Mouse (Mus musculus): Measurements from ENCODE around the gene Zfp595. TPM values are rescaled to one million over a fixed set of nuclear protein-coding genes. Genes with fewer than 3 reads are reported as not detected.
A peak's percentile ranks its signal among the peaks of the same experiment; 100 is the strongest.
"Not testable (repeated sequence)": the region's sequence is repeated elsewhere in the genome, so short reads cannot be mapped to it uniquely, and the experiment has no call there.

Gene Zfp595
- 1 to 10 TPM; 2.4 to 2.6 TPM for total RNA-seq (2021)

DNA sequence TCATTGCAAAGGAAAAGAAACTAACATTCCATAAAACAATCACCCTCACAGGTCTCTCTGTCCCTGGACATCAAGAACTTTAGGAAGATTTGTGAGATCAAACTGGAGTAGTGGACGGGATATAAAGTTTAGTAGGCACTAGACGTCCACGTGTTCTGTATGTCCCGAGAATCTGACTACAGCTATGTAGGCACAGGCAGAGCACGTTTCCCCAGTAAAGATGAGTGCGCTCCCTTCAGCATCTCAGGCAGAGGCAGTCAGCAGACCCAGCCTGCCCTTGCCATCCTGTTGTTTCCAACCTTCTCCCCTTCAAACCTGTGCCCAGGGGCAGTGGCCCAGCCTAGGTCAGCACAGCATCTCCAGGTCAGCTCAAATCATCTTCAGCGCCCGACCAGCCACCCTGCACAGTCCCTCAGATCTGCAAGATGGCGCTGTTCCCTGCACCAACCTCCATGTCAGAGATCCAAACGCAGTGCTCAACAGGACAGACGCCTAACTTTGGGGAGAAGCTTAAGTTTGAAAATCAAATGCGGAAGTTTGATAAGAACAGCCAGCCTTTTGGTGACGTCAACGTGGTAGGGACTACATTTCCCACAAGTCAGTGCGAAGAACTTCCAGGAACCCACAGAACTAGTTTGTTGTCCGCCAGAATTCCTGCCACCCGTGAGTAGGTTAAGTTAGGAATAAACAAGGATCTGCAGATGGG, at the start of gene Zfp595:
TSS of gene Zfp595 (minus strand) at position 552 of the 706 bp plus-strand sequence.
- DNase-seq: peak; percentile 83

DNA sequence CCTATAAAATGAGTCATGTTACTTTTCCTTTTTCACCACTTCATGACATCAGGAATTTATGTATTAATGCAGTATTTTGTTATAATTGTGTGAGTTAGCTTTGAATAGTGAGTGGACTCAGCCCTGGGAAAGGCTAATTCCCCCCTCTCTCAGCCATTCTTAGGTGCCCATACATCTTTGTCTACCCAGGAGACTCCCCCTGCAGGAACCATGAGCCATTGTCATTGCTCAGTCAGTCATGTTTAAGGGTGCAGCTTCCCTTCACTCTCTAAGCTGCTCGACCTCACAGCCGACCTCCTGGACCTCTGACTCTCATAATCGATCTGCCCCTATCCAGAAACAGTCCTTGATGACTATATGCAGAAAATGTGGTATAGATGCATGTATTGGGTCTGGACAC, 43.9 kb upstream of the Zfp595 start:
- not testable (repeated sequence) for DNase-seq

DNA sequence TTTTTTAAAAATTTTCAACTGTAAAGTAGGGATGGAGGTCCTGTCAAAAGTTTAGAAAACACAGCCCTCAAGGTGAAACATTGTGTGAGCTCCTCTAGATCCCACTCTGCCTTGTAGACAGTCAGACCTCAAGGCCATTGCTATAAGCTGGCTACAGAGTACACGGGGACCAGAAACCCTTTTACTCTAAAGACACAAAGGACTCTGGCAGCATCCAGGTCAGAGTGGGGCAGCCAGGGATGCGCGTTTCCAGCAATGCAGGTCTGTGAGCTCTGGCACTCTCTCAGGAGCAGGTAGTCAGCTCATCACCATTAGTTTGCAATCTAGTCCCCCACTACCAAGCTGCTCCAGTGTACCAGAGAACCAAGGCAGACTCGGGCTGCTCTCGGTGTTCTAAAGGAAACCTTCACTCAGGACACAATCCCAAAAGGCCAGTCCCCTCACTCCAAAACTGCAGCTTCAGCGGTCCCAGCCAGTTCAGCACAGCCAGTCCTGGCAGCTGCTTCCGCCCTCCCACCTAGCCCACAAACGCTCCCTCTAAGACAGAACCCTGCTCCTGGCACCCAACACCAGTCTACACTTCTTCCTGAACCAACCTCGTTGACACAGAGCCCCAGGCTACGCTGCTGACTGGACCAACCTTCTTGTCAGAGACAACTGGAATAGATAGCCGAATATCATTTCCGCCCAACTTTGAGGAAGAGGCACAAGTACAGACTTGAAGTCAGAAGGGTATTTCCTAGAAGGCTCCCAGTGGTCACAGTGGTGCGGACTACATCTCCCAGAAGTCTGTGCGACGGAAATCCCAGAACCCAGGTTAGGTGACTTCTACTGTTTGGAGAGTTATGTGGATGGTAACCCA, 42.9 kb upstream of the Zfp595 start, which contains the start of the genes Gm28041 and Zfp456:
TSS of gene Gm28041 (minus strand) at position 684 of the 862 bp plus-strand sequence.
TSS of gene Zfp456 (minus strand) at position 761 of the 862 bp plus-strand sequence.
- peak; percentile 58 for DNase-seq

DNA sequence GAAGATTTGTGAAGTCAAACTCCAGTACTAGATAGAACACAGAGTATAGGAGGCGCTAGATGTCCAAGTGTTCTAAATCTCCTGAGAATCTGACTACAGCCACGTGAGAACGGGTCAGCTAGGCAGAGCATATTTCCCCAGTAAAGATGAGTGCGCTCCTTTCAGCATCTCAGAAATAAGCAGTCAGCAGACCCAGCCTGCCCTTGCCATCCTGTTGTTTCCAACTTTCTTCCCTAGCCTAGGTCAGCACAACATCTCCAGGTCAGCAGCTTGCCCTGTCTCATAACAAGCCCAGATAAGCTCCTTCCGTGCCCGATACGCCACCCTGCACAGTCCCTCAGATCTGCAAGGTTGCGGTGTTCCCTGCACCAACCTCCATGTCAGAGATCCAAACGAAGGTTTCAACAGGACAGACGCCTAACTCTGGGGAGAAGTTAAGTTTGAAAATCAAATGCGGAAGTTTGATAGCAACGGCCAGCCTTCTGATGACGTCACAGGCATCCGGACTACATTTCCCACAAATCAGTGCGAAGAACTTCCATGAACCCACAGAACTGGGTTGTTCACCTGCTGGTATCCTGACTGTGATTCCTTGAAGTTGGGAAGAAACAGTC, 27.9 kb upstream of the Zfp595 start, which contains the start of the genes Gm28044 and Zfp953:
TSS of gene Gm28044 (minus strand) at position 406 of the 614 bp plus-strand sequence.
TSS of gene Zfp953 (minus strand) at position 475 of the 614 bp plus-strand sequence.
- peak; percentile 89 for DNase-seq

DNA sequence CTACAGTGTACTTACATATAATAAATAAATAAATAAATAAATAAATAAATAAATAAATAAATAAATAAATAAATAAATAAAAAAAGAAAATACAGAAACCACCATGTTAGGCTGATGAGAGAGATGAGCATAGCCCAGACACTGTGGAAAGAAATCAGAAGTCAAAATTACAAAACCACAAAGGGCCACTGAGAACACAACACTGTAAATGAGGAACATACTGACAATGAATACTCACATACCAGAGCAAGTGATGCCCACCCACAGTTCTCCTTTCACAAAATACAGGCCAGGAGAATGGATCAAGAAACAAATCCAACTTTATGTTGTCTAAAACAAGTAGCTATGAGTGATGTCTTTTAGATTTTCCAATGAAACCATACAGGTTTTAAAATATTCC, 19.5 kb upstream of the Zfp595 start:
- DNase-seq: no peak

DNA sequence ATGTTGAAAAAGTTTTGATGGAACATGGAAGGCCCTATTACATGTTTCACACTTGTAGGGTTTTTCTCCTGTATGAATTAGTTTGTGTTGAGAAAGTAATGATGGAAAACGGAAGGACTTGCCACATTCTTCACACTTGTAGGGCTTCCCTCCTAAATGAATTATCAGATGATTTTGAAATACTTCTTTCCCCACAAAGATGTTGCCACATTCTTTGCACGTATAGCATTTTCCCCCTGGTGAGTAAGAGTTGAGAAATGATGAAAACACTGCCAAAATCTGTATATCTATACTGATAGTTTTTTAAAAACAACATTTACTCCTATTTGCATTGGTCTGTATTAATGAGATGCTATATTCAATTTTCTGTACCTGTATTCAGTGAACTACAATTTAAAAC, 11.1 kb upstream of the Zfp595 start:
- DNase-seq: no peak

DNA sequence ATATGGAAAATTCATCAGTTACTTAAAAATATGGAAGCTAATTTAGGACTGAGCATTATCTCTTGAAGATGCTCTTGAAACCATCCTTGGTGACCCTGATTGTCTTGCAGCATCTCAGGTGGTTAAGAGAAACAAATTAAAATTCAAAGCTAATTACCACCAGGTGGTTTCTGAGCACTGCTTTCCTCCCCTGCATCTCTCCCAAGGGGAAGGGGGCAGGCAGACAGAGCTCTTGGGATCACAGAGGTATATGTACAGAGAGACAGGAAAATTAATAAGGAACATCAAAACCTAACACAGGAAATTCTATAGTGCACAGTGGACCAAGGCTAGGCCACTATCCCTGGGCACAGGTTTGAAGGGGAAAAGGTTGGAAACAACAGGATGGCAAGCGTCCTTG, 507 bp upstream of the Zfp595 start:
- DNase-seq: no peak

DNA sequence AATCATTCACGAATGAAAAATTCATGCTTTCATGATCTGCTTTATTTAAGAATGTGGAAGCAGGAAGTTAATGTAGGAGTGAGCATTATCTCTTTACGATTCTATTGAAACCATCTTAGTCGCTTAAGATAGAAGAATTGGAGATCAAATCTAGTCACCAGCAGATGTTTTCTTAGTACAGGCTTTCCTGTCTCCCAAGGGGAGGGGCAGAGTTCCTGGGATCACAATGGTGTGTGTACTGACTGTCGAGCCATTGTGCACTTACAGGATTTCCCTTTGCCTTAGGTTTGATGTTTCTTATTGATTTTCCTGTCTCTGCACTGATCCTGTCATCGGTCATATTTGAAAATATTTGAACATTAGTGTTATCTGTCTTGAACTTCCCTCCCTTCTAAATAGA, 25.7 kb downstream of the Zfp595 start:
- DNase-seq: no peak

DNA sequence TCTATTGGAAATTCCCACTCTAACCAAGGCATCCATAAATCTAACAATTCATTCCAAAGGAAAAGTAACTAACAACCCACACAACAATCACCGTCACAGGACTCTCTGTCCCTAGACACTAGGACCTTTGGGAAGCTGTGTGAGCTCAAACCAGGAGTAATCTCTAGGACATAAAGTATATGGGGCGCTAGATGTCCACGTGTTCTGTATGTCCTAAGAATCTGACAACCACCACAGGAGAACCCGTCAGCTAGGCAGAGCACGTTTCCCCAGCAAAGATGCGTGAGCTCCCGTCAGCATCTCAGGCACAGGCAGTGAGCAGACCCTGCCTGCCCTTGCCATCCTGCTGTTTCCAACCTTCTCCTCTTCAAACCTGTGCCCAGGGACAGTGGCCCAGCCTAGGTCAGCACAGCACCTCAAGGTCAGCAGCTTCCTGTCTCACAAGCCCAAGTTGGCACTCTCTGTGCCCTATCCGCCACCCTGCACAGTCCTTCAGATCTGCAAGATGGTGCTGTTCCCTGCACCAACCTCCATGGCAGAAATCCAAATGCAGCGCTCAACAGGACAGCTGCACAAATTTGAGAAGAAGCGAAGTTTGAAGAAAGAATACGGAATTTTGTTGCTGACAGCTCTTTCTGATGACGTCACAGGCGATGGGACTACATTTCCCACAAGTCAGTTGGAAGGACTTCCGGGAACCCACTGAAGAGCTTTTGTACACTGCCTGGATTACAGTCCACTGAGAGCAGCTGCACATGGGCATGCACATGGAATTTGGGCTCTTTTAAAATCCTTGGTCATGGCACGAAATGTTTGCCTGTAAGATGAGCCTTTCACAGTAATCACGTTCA, 26.3 kb downstream of the Zfp595 start, which contains the start of gene Zfp457:
TSS of gene Zfp457 (minus strand) at position 664 of the 851 bp plus-strand sequence.
- peak; percentile 87 for DNase-seq

DNA sequence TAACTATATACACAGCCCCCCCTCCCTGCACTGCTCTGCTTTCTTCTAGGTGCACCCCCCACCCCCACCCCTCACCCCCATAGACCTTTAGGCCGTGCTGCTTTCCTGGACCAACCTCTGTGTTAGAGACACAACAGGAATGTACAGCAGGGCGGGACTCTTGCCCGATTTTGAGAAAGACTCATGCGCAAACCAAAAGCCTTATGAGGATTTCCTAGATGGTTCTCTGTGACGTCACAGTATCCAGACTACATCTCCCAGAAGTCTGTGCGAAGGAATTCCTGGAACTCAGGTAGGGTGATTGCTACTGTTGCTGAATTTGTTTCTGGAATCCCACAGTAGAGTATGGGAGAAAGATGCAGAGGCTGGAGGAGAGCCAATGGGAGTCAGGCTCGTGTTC, 54.1 kb downstream of the Zfp595 start, which contains the start of gene Zfp458:
TSS of gene Zfp458 (minus strand) at position 153 of the 400 bp plus-strand sequence.
- DNase-seq: no peak

DNA sequence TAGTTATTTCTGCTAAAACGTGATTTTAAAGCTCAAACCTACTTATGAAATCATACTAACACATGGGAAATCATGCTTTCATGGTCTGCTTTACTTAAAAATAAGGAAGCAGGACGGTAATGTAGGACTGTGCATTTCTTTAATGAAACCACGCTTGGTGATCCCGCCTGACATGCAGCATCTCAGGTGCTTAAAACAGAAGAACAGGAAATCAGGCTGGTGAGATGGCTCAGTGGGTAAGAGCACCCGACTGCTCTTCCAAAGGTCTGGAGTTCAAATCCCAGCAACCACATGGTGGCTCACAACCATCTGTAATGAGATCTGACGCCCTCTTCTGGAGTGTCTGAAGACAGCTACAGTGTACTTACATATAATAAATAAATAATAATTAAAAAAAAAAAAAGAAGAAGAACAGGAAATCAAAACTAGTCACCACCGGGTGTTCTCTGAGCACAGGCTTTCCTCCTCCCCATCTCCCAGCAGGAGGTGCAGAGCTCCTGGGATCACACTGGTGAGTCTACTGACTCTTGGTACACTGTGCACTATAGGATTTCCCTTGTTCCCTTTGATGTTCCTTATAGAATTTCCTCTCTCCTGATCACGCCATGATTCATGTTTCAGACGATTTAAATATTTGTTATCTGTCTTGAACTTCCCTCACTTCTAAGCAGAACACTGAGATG, 62.8 kb downstream of the Zfp595 start:
- DNase-seq: not testable (repeated sequence)

DNA sequence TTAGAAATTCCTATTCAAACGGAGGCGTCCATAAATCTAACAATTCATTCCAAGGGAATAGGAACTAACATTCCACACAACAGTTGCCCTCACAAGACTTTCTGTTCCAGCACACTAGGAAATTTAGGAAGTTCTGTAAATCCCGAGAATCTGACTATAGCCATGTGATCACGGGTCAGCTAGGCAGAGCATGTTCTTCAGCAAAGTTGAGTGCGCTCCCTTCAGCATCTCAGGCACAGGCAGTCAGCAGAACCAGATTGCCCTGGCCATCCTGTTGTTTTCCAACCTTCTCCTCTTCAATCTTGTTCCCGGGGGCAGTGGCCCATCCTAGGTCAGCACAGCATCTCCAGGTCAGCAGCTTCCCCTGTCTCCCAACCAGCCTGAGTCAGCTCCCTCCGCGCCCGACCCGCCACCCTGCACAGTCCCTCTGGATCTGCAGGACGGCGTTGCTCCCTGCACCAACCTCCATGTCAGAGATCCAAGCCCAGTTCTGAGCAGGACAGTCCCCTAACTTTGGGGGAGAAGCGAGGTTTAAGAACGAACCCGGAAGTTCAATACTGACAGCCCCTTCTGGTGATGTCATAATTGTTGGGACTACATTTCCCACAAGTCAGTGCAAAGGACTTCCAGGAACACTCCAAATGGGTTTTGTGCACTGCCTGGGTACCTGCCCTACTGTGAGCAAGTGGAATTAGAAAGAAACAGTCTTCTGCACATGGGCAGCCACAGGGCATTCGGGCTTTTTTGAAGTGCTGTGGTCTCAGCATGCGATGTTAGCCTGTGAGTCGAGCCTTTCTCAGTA, 63.6 kb downstream of the Zfp595 start:
- DNase-seq: peak; percentile 59

Other genes with a start within 250 kb of the Zfp595 start
- 1 to 10 TPM in 1 of 2 experiments, under 1 TPM in 1; 0.97 to 2.1 TPM for gene Zfp708, start 234.6 kb downstream of the Zfp595 start, total RNA-seq (2021)
- gene Gm28557, start 224.0 kb downstream of the Zfp595 start, total RNA-seq (2021): 1 to 10 TPM in 1 of 2 experiments, under 1 TPM in 1; 0.79 to 1.4 TPM
- under 1 TPM in 1 of 2 experiments, not detected in 1; 0.21 TPM for gene Rslcan18, start 216.3 kb downstream of the Zfp595 start, total RNA-seq (2021)
- gene Zfp759, start 210.9 kb downstream of the Zfp595 start, total RNA-seq (2021): 1 to 10 TPM; 2.0 to 3.1 TPM
- 1 to 10 TPM; 4.0 to 4.8 TPM for gene Rsl1, start 159.4 kb downstream of the Zfp595 start, total RNA-seq (2021)
- under 1 TPM; 0.92 to 0.98 TPM for gene Zfp455, start 138.1 kb downstream of the Zfp595 start, total RNA-seq (2021)
- gene Zfp458, start 54.1 kb downstream of the Zfp595 start, total RNA-seq (2021): 1 to 10 TPM; 2.5 to 3.2 TPM
- gene Zfp457, start 26.1 kb downstream of the Zfp595 start, total RNA-seq (2021): 1 to 10 TPM; 2.7 to 3.7 TPM
- gene Gm28044, start 28.0 kb upstream of the Zfp595 start, total RNA-seq (2021): 1 to 10 TPM in 1 of 2 experiments, not detected in 1; 2.3 TPM
- gene Zfp953, start 28.0 kb upstream of the Zfp595 start, total RNA-seq (2021): 1 to 10 TPM; 1.2 to 1.3 TPM
- 1 to 10 TPM in 1 of 2 experiments, under 1 TPM in 1; 0.47 to 1.2 TPM for gene Gm28041, start 43.2 kb upstream of the Zfp595 start, total RNA-seq (2021)
- gene Zfp456, start 43.2 kb upstream of the Zfp595 start, total RNA-seq (2021): 1 to 10 TPM in 1 of 2 experiments, under 1 TPM in 1; 0.81 to 1.2 TPM
- 1 to 10 TPM; 2.2 to 3.5 TPM for gene Zfp429, start 67.2 kb upstream of the Zfp595 start, total RNA-seq (2021)
- gene Zfp459, start 88.8 kb upstream of the Zfp595 start, total RNA-seq (2021): under 1 TPM in 1 of 2 experiments, not detected in 1; 0.38 TPM
- gene Zfp874a, start 119.1 kb upstream of the Zfp595 start, total RNA-seq (2021): 1 to 10 TPM; 2.4 to 2.7 TPM
- 1 to 10 TPM; 4.8 to 6.3 TPM for gene Zfp874b, start 151.7 kb upstream of the Zfp595 start, total RNA-seq (2021)
- gene Zfp58, start 168.0 kb upstream of the Zfp595 start, total RNA-seq (2021): 1 to 10 TPM; 4.3 to 4.8 TPM
- not detected for gene Gm26965, start 193.6 kb upstream of the Zfp595 start, total RNA-seq (2021)
- 10 to 100 TPM; 10.1 to 10.8 TPM for gene Zfp87, start 193.6 kb upstream of the Zfp595 start, total RNA-seq (2021)
- gene Zfp748, start 221.3 kb upstream of the Zfp595 start, total RNA-seq (2021): 1 to 10 TPM; 5.3 to 5.6 TPM

All from heart, postnatal 4 days (tissue).